Mouse (Mus musculus) C2C12 (cell line): ENCODE measurements around the gene Slco1a1.

ENCODE experiments used
- CTCF ChIP-seq: IDR thresholded peaks from one replicate; pipeline ENCODE4 v1.5.1; 2011; ENCODE audit not compliant: control insufficient read depth, insufficient read depth, insufficient read length
- FOSL1 ChIP-seq: IDR thresholded peaks from one replicate; pipeline ENCODE4 v1.8.0; 2011; ENCODE audit warnings: mild to moderate bottlenecking, low read length; ENCODE audit not compliant: poor library complexity, insufficient read depth, severe bottlenecking
- MYOG ChIP-seq: IDR thresholded peaks from one replicate; pipeline ENCODE4 v1.6.1; 2011; ENCODE audit not compliant: control insufficient read depth, insufficient read length; ENCODE audit errors: extremely low read depth

DNA sequence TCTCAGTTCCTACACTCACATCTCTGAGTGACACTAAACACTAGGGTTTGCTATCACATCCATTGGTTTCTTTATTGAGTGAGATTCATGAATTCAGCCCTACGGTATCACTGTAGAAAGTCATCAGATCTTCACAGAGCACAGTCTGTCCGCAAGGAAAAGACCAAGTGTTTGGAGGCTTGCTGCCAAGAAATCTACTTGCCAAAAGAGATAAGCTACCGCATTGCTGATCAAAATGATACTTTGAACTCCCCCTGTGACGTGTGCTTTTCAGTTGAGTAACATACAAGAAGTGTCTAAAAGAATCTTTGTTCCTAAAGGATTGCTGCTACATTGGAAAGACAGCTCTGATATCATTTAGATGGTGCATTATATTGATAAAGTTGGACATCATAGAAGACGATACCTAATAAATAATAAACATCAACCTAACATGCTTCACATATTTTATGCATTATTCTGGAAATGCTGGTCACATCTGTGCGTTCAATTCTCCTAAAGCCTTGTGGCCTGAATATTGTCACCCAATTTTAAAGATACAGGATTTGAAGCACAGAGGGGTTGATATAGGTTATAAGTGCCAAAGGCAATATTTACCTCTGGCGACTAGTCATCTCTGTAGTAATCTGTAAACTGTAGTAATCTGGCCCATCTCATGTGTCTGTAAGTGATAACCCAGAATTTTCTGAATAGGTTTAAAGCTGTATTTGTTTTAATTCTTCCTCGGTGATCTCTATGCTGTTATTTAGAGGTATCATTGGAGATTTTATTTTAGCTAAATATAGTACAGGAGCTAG, 88.8 kb downstream of the Slco1a1 start:
- no peak for TF ChIP-seq MYOG
- TF ChIP-seq CTCF, result no peak
- no peak for TF ChIP-seq FOSL1
